Mouse (Mus musculus): ENCODE measurements around the gene Macrod1.

Macrod1 gene

DNA sequence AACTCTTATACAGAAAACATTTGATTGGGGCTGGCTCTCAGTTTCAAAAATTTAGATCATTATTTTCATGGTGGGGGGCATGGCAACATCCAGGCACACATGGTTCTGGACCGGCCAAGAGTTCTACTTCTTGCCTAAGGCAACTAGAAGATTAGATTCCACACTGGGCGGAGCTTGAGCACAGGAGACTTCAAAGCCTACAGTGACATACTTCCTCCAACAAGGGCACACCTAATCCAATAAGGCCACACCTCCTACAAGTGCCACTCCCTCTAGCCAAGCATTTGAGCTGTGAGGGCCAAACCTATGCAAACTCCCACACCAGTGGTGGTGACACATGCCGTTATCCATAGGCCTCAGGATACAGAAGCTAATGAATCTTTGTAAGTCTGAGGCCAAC is 189.4 kb downstream of the Macrod1 start:
- DNase-seq, result no peak

All from embryo, embryonic 11 days (tissue).